Mouse (Mus musculus) megakaryocyte, adult 5-6 weeks (primary cell): Measurements from ENCODE around the gene Nrxn2. TPM values are rescaled to one million over a fixed set of nuclear protein-coding genes. Genes with fewer than 3 reads are reported as not detected.

Experiments used
- ATAC-seq: 2 replicates; pipeline ENCODE4 v1.8.0; 2016; ENCODE audit warnings: mild to moderate bottlenecking, inconsistent platforms; ENCODE audit not compliant: poor library complexity, severe bottlenecking
- total RNA-seq, 2 experiments: library from RNA; stranded (forward) in 1 of 2; stranded (reverse) in 1 of 2; fragments of 153-499, 151-499 nt in 1 of 2; fragments of 221-1000, 200-1000 nt in 1 of 2; gene quantifications; 2 replicates each; pipeline versions ENCODE4 v1.2.3 to v1.2.4; 2015 to 2017

Gene Nrxn2
- total RNA-seq (2015) (0.21 TPM in 1 of 2 replicates, not detected in the other), total RNA-seq (2017) (not detected in 2 replicates)

- ATAC-seq = peak; percentile 93
Observed at GRCm38 (mm10) chr19:6418233-6418879, at the start of gene Nrxn2. Gene Nrxn2 (plus strand): TSS chr19:6418731.

- ATAC-seq = no peak
Observed at GRCm38 (mm10) chr19:6370175-6370574, 48.4 kb upstream of the Nrxn2 start.

GRCm38 (mm10) chr19:6372433-6372832, 46.1 kb upstream of the Nrxn2 start:
- no peak for ATAC-seq

- peak; percentile 57 for ATAC-seq
Observed at GRCm38 (mm10) chr19:6373539-6374400, 44.8 kb upstream of the Nrxn2 start.

GRCm38 (mm10) chr19:6374571-6374970, 44.0 kb upstream of the Nrxn2 start:
- ATAC-seq = no peak

GRCm38 (mm10) chr19:6375423-6376254, 42.9 kb upstream of the Nrxn2 start:
- ATAC-seq = no peak

- ATAC-seq = no peak
Observed at GRCm38 (mm10) chr19:6376255-6376564, 42.3 kb upstream of the Nrxn2 start.

GRCm38 (mm10) chr19:6376643-6377042, 41.9 kb upstream of the Nrxn2 start:
- no peak for ATAC-seq

- no peak for ATAC-seq
Observed at GRCm38 (mm10) chr19:6377327-6378040, 41.0 kb upstream of the Nrxn2 start.

- ATAC-seq = no peak
Observed at GRCm38 (mm10) chr19:6380411-6381166, 37.9 kb upstream of the Nrxn2 start.

- ATAC-seq = no peak
Observed at GRCm38 (mm10) chr19:6381238-6381637, 37.3 kb upstream of the Nrxn2 start.

GRCm38 (mm10) chr19:6382323-6382924, 36.1 kb upstream of the Nrxn2 start:
- ATAC-seq = no peak

- ATAC-seq = no peak
Observed at GRCm38 (mm10) chr19:6383470-6383869, 35.1 kb upstream of the Nrxn2 start.

- ATAC-seq = no peak
Observed at GRCm38 (mm10) chr19:6384128-6384527, 34.4 kb upstream of the Nrxn2 start, which contains the start of gene Pygm. Gene Pygm (plus strand): TSS chr19:6384399.

- ATAC-seq = no peak
Observed at GRCm38 (mm10) chr19:6384954-6385353, 33.6 kb upstream of the Nrxn2 start.

- no peak for ATAC-seq
Observed at GRCm38 (mm10) chr19:6385419-6385818, 33.1 kb upstream of the Nrxn2 start.

GRCm38 (mm10) chr19:6385821-6386220, 32.7 kb upstream of the Nrxn2 start:
- no peak for ATAC-seq

- ATAC-seq = no peak
Observed at GRCm38 (mm10) chr19:6386234-6386633, 32.3 kb upstream of the Nrxn2 start.

GRCm38 (mm10) chr19:6388006-6388405, 30.5 kb upstream of the Nrxn2 start:
- ATAC-seq = no peak

GRCm38 (mm10) chr19:6389803-6390202, 28.7 kb upstream of the Nrxn2 start:
- ATAC-seq = peak; percentile 41
